Mouse (Mus musculus): ENCODE measurements around the gene Cilp2. TPM values are rescaled to one million over a fixed set of nuclear protein-coding genes. Genes with fewer than 3 reads are reported as not detected.

Cilp2 gene
- total and polyA plus RNA-seq, 2 experiments from 2014 or later, result 10.1 to 13.8 TPM

DNA sequence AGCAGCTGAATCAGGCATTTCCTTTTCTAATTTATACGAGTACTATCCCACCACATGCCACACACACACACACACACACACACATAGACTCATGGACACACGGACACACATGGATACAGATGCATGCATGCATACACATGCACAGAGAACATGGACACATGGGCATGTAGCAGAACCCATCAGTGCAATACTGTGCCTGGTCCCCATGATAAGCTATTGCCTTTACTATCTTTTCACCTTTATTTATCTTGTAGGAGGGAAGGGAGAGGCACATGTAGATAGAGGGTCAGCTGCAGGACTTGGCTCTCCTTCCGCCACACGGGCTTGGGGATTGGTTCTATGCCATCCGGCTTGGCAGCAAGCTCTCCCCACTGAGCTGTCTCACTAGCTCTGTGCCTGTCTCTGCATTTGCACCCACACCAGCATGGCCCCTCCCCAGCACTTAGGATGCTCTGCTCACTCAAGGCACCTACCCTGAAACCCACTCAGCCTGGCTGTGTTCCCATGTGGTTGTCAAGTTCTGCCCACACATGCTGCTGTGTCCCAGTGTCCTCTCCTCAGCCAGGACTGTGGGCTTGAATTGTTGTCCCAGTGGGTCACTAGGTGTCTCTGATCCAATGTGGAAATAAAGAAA lies 24.0 kb downstream of the Cilp2 start:
- Histone ChIP-seq H3K27ac (ENCODE audit: low read depth, low read length) (no peak overlapping the region), H3K9ac (no peak overlapping the region), H3K4me3 (ENCODE audit: low read depth, low read length) (no peak overlapping the region), H3K4me2 (ENCODE audit: low read depth) (no peak overlapping the region), H3K9me3 (ENCODE audit: low read length) (no peaks in the 10 kb centered on the region), H3K4me1 (ENCODE audit: insufficient read depth) (no peaks in the 10 kb centered on the region), H3K27me3 (ENCODE audit: insufficient read depth, low read length) (no peaks in the 10 kb centered on the region), H3K36me3 (ENCODE audit: insufficient read depth) (peaks cover 14% of the 10 kb centered on the region)
- WGBS, result 83% methylated on average over 5 of the region's 5 CpGs
- no peak for DNase-seq
- TF ChIP-seq CTCF (IDR thresholded peaks at IDR 0.05; ENCODE audit: low read depth), result no peak
- no peak for ATAC-seq

DNA sequence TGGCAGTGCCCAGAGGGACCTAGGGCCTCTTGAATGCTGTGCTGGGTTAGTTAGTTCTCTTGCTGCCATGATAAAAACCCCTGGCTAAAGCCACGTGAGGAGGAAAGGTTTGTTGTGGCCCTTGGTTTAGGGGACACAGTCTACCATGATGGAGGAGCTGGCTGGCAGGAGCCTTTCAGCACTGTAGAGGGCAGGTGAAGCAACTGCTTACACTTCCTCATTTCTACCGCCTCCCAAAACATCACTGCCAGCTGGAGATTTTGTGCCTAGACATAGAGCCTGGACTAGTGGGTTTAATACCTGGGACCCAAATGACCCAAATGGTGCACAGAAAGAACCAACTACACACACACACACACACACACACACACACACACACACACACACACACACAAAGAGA lies 26.2 kb downstream of the Cilp2 start:
- ATAC-seq (no peak), DNase-seq (no peak)
- Histone ChIP-seq H3K27me3 (ENCODE audit: insufficient read depth, low read length) (no peaks in the 10 kb centered on the region), H3K9me3 (ENCODE audit: low read length) (no peaks in the 10 kb centered on the region), H3K9ac (no peak overlapping the region), H3K4me3 (ENCODE audit: low read depth, low read length) (no peak overlapping the region), H3K27ac (ENCODE audit: low read depth, low read length) (no peak overlapping the region), H3K36me3 (ENCODE audit: insufficient read depth) (peaks cover 14% of the 10 kb centered on the region), H3K4me1 (ENCODE audit: insufficient read depth) (no peaks in the 10 kb centered on the region), H3K4me2 (ENCODE audit: low read depth) (no peak overlapping the region)
- TF ChIP-seq CTCF (IDR thresholded peaks at IDR 0.05; ENCODE audit: low read depth), result no peak
- WGBS, result 61% methylated on average over 2 of the region's 2 CpGs

DNA sequence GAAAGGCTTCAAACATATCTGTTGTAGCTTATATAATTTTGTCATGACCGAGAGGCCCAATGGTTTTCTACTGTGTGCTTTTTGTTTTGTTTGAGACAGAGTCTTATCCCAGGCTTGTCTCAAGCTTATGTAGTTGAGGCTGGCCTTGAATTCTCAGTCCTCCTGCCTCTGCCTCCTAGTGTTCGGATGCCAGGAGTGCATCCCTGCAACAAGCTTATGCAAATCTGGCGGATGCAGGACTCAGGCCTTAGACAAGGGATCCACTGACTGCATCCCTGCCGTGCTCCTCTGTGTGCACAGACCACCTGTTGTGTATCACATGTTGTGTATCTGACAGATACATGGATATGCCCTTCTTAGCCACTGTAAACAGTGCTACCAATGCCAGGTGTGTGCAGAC lies 26.7 kb downstream of the Cilp2 start:
- H3K9ac ChIP-seq, result no peak overlapping the region
- DNase-seq (no peak), ATAC-seq (no peak)
- WGBS, result 53% methylated on average over 4 of the region's 4 CpGs
- no peak overlapping the region for H3K27ac ChIP-seq (ENCODE audit: low read depth, low read length)
- H3K4me3 ChIP-seq (ENCODE audit: low read depth, low read length), result no peak overlapping the region
- no peaks in the 10 kb centered on the region for H3K27me3 ChIP-seq (ENCODE audit: insufficient read depth, low read length)
- peak; percentile 28; the same call in 1 of the 2 replicates for TF ChIP-seq CTCF (IDR thresholded peaks at IDR 0.05; ENCODE audit: low read depth)
- peaks cover 14% of the 10 kb centered on the region for H3K36me3 ChIP-seq (ENCODE audit: insufficient read depth)
- H3K4me2 ChIP-seq (ENCODE audit: low read depth), result no peak overlapping the region
- no peaks in the 10 kb centered on the region for H3K9me3 ChIP-seq (ENCODE audit: low read length)
- H3K4me1 ChIP-seq (ENCODE audit: insufficient read depth), result no peaks in the 10 kb centered on the region

DNA sequence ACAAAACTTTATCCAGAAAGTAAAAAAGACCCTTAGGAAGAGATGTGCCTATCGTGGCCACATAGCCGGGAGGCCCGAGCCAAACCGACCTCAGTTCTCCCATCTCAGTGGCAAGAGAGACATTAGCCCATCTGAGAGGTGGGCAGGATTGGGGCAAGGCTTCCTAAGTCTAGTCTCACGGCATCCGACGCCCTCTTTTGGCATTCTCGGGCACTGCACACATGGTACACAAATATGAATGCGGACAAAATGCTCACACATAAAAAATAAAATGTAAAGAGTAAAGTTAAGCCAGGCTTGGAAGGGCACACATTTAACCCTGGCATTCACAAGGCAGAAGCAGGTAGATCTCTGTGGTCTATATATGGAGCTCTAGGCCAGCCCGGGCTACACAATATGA lies 33.6 kb downstream of the Cilp2 start:
- no peak for ATAC-seq
- 93% methylated on average over 10 of the region's 10 CpGs for WGBS
- no peak for TF ChIP-seq CTCF (IDR thresholded peaks at IDR 0.05; ENCODE audit: low read depth)

DNA sequence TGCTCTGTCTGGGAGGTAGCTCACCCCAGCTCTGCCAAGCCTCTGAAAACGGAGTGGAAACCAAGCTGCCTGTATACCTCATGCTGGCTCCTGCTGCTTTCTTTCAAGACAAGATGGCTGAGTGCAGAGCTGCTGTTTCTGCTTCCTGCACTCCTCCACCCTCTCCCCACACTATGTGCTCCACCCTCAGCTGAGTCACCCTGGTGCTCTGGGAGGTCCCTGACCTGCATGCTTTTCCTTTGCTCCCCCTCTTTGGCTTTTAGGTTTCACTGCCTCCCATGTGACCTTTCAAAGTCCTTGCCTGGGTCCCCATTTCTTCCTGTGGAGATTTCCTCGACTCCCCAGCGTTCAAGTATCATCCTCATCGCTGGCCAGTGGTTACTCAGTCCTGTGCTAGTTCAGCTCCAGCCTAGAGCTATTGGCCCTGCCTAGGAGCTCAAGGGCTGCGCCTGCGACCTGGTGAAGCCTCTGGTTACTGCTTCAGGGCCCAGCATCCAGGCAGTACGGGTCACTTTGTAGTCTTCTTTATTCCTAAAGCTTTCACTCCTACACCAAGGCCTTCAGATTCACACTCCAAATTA lies 36.5 kb downstream of the Cilp2 start:
- TF ChIP-seq CTCF (IDR thresholded peaks at IDR 0.05; ENCODE audit: low read depth), result no peak
- Histone ChIP-seq H3K27me3 (ENCODE audit: insufficient read depth, low read length) (no peaks in the 10 kb centered on the region), H3K9me3 (ENCODE audit: low read length) (no peaks in the 10 kb centered on the region), H3K4me2 (ENCODE audit: low read depth) (no peak overlapping the region), H3K36me3 (ENCODE audit: insufficient read depth) (no peaks in the 10 kb centered on the region), H3K4me1 (ENCODE audit: insufficient read depth) (no peaks in the 10 kb centered on the region), H3K9ac (no peak overlapping the region), H3K27ac (ENCODE audit: low read depth, low read length) (no peak overlapping the region), H3K4me3 (ENCODE audit: low read depth, low read length) (no peak overlapping the region)
- WGBS, result 76% methylated on average over 7 of the region's 7 CpGs
- ATAC-seq, result no peak
- DNase-seq, result no peak

More for the DNA sequence above, 33.6 kb downstream of the Cilp2 start:
- Histone ChIP-seq H3K4me3 (ENCODE audit: low read depth, low read length) (no peak overlapping the region), H3K27me3 (ENCODE audit: insufficient read depth, low read length) (no peaks in the 10 kb centered on the region), H3K9ac (no peak overlapping the region), H3K9me3 (ENCODE audit: low read length) (no peaks in the 10 kb centered on the region), H3K27ac (ENCODE audit: low read depth, low read length) (no peak overlapping the region), H3K36me3 (ENCODE audit: insufficient read depth) (no peaks in the 10 kb centered on the region), H3K4me2 (ENCODE audit: low read depth) (no peak overlapping the region), H3K4me1 (ENCODE audit: insufficient read depth) (no peaks in the 10 kb centered on the region)
- DNase-seq, result no peak

DNA sequence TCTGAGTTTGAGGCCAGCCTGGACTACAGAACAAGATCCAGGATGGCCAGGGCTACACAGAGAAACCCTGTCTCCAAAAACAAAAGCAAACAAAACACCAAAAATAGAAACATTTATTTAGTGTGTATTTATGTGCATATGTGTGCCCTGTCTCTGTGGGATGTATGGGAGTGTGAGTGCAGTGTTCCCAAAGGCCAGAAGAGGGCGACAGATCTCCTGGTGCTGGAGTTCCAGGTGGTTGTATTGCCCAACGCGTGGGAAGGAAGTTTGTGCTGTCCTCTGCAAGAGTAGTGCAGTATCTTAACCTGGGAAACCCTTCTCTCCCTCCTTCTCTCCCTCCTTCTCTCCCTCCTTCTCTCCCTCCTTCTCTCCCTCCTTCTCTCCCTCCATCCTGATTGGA lies 37.6 kb downstream of the Cilp2 start:
- WGBS, result 53% methylated on average over 3 of the region's 3 CpGs
- no peak overlapping the region for H3K4me2 ChIP-seq (ENCODE audit: low read depth)
- no peak for ATAC-seq
- no peak overlapping the region for H3K9ac ChIP-seq
- TF ChIP-seq CTCF (IDR thresholded peaks at IDR 0.05; ENCODE audit: low read depth), result peak; percentile 24; the same call in 1 of the 2 replicates
- no peaks in the 10 kb centered on the region for H3K27me3 ChIP-seq (ENCODE audit: insufficient read depth, low read length)
- H3K4me1 ChIP-seq (ENCODE audit: insufficient read depth), result no peaks in the 10 kb centered on the region
- no peaks in the 10 kb centered on the region for H3K36me3 ChIP-seq (ENCODE audit: insufficient read depth)
- no peak overlapping the region for H3K4me3 ChIP-seq (ENCODE audit: low read depth, low read length)
- H3K27ac ChIP-seq (ENCODE audit: low read depth, low read length), result no peak overlapping the region
- no peak for DNase-seq
- H3K9me3 ChIP-seq (ENCODE audit: low read length), result no peaks in the 10 kb centered on the region

DNA sequence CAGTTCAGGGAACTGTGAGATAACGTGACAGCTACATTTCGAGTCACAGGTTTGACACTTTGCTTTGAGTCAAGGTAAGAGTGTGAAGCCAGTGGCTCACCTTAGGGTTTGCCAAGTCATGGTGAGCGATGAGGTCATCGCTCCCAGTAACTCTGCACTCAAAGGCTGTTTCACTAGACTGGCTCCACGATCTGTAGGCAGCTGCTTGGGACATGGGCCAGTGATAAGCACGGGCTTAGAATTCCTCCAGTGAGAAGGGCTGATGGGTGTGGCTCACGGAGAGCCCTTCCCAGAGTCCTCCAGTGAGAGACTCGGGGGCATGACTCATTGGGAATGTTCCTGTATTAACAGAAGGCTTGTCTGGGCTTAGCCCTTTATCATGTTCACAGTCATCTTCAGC lies 38.5 kb downstream of the Cilp2 start:
- DNase-seq (no peak), ATAC-seq (no peak)
- H3K4me1 ChIP-seq (ENCODE audit: insufficient read depth), result no peaks in the 10 kb centered on the region
- no peaks in the 10 kb centered on the region for H3K9me3 ChIP-seq (ENCODE audit: low read length)
- H3K27me3 ChIP-seq (ENCODE audit: insufficient read depth, low read length), result no peaks in the 10 kb centered on the region
- no peak for TF ChIP-seq CTCF (IDR thresholded peaks at IDR 0.05; ENCODE audit: low read depth)
- H3K36me3 ChIP-seq (ENCODE audit: insufficient read depth), result no peaks in the 10 kb centered on the region
- H3K4me2 ChIP-seq (ENCODE audit: low read depth), result no peak overlapping the region
- H3K4me3 ChIP-seq (ENCODE audit: low read depth, low read length), result no peak overlapping the region
- no peak overlapping the region for H3K9ac ChIP-seq
- 94% methylated on average over 8 of the region's 8 CpGs for WGBS
- H3K27ac ChIP-seq (ENCODE audit: low read depth, low read length), result no peak overlapping the region

Measured in forebrain, postnatal 0 days (tissue).